In genomic region chr3:142933684-142934259, GRCm38 (mm10) we compare ENCODE assay signal across 28 mouse cellular contexts. TPM values are rescaled to one million over a fixed set of nuclear protein-coding genes. Genes with fewer than 3 reads are reported as not detected.
DNase-seq lines count a peak whose midpoint lies in the region; ATAC-seq and TF ChIP-seq lines count a peak whose summit lies in the region.
"Had no signal": no experiment of that assay in that cellular context is flagged by ENCODE, and none has a peak within 500 bp of the region (broad histone marks: within the 10 kb centered on the region; RNA-seq: fewer than 3 reads in every experiment).

No protein-coding gene starts in this region.

- H3K36me3 ChIP-seq in lung, embryonic 14.5 days (ENCODE audit: insufficient read depth), result no peaks in the 10 kb centered on the region
- H3K36me3 ChIP-seq in midbrain, embryonic 16.5 days (ENCODE audit: control insufficient read depth, insufficient read depth, low read length), result no peaks in the 10 kb centered on the region
- H3K36me3 ChIP-seq: embryonic facial prominence, embryonic 10.5 days; embryonic facial prominence, embryonic 15.5 days; hindbrain, embryonic 10.5 days; hindbrain, embryonic 15.5 days; intestine, embryonic 15.5 days; midbrain, embryonic 12.5 days had no signal

- WGBS in lung, embryonic 14.5 days, result 58% methylated on average over 5 of the region's 5 CpGs
- 35% methylated on average over 5 of the region's 5 CpGs for WGBS in midbrain, embryonic 16.5 days

- no peak overlapping the region for H3K27ac ChIP-seq in lung, embryonic 14.5 days (ENCODE audit: low read depth)
- no peak overlapping the region for H3K27ac ChIP-seq in midbrain, embryonic 16.5 days (ENCODE audit: low read length)
- H3K27ac ChIP-seq: embryonic facial prominence, embryonic 10.5 days; embryonic facial prominence, embryonic 15.5 days; hindbrain, embryonic 10.5 days; hindbrain, embryonic 15.5 days; intestine, embryonic 15.5 days; liver, embryonic 14.5 days; midbrain, embryonic 12.5 days had no signal

- no peaks in the 10 kb centered on the region for H3K9me3 ChIP-seq in lung, embryonic 14.5 days (ENCODE audit: low read depth, low read length)
- no peaks in the 10 kb centered on the region for H3K9me3 ChIP-seq in midbrain, embryonic 16.5 days (replicated peaks; ENCODE audit: control insufficient read depth, low read length, poor library complexity, severe bottlenecking)
- H3K9me3 ChIP-seq: embryonic facial prominence, embryonic 10.5 days; embryonic facial prominence, embryonic 15.5 days; hindbrain, embryonic 10.5 days; hindbrain, embryonic 15.5 days; intestine, embryonic 15.5 days; midbrain, embryonic 12.5 days had no signal

- no peak for ATAC-seq in lung, embryonic 14.5 days (ENCODE audit: insufficient read depth)
- peak; percentile 70; the same call in 1 of the 2 replicates for ATAC-seq in midbrain, embryonic 16.5 days
- ATAC-seq: intestine, embryonic 15.5 days had no signal

- TF ChIP-seq POLR2A in brain, embryonic 14.5 days (IDR thresholded peaks at IDR 0.05; ENCODE audit: borderline replicate concordance, extremely low read depth, insufficient read depth, insufficient read length, poor library complexity, severe bottlenecking), result no peak

- H3K4me3 ChIP-seq in lung, embryonic 14.5 days (ENCODE audit: low read depth, low read length), result no peak overlapping the region
- no peak overlapping the region for H3K4me3 ChIP-seq in midbrain, embryonic 16.5 days (ENCODE audit: low read depth, low read length)
- H3K4me3 ChIP-seq: embryonic facial prominence, embryonic 10.5 days; embryonic facial prominence, embryonic 15.5 days; hindbrain, embryonic 10.5 days; hindbrain, embryonic 15.5 days; intestine, embryonic 15.5 days; midbrain, embryonic 12.5 days; myocyte had no signal

- no peak overlapping the region for H3K4me2 ChIP-seq in lung, embryonic 14.5 days
- no peak overlapping the region for H3K4me2 ChIP-seq in midbrain, embryonic 16.5 days (ENCODE audit: low read length)
- H3K4me2 ChIP-seq: embryonic facial prominence, embryonic 15.5 days; hindbrain, embryonic 15.5 days; intestine, embryonic 15.5 days; midbrain, embryonic 12.5 days had no signal

- H3K9ac ChIP-seq in lung, embryonic 14.5 days, result no peak overlapping the region
- H3K9ac ChIP-seq in midbrain, embryonic 16.5 days (ENCODE audit: low read depth, low read length), result no peak overlapping the region
- H3K9ac ChIP-seq: embryonic facial prominence, embryonic 15.5 days; hindbrain, embryonic 15.5 days; intestine, embryonic 15.5 days; liver, embryonic 14.5 days; midbrain, embryonic 12.5 days had no signal

- DNase-seq in lung, embryonic 14.5 days, result peak; percentile 35
- no peak for DNase-seq in lung, postnatal 25 days (ENCODE audit: low spot score)
- DNase-seq in MEL-GATA-1-ER (ENCODE audit: extremely low read depth, low read depth), result peak; percentile 11
- DNase-seq in brain, embryonic 14.5 days (ENCODE audit: low read depth), result peak; percentile 64
- no peak for DNase-seq in kidney, adult 11 months
- DNase-seq in cerebellum, adult 9-10 months, result no peak
- DNase-seq: adrenal gland, postnatal 10 days; B cell, adult 2 months; cerebellum, adult 11-12 months; cerebellum, postnatal 14 days; gastrocnemius, postnatal 10 days; heart, postnatal 14 days; kidney, adult 9 months; kidney, postnatal 14 days; liver; lung, adult 2 months; lung, postnatal 14 days; spleen, adult 18-20 months; thymus, postnatal 14 days had no signal

- TF ChIP-seq CTCF in lung, embryonic 14.5 days (IDR thresholded peaks at IDR 0.05; ENCODE audit: low read depth), result no peak
- no peak for TF ChIP-seq CTCF in brain, embryonic 14.5 days (IDR thresholded peaks at IDR 0.05; ENCODE audit: borderline replicate concordance, extremely low read depth, insufficient read depth, insufficient read length)

- no peaks in the 10 kb centered on the region for H3K4me1 ChIP-seq in lung, embryonic 14.5 days (ENCODE audit: insufficient read depth)
- peaks cover 2% of the 10 kb centered on the region; the same call in 1 of the 2 replicates for H3K4me1 ChIP-seq in midbrain, embryonic 16.5 days (ENCODE audit: control insufficient read depth, insufficient read depth, low read length)
- H3K4me1 ChIP-seq: embryonic facial prominence, embryonic 10.5 days; embryonic facial prominence, embryonic 15.5 days; hindbrain, embryonic 15.5 days; intestine, embryonic 15.5 days; midbrain, embryonic 12.5 days had no signal

- no peaks in the 10 kb centered on the region for H3K27me3 ChIP-seq in lung, embryonic 14.5 days (ENCODE audit: insufficient read depth, low read length)
- H3K27me3 ChIP-seq in midbrain, embryonic 16.5 days (ENCODE audit: control insufficient read depth, insufficient read depth, low read depth, low read length), result no peaks in the 10 kb centered on the region
- H3K27me3 ChIP-seq: embryonic facial prominence, embryonic 15.5 days; hindbrain, embryonic 15.5 days; intestine, embryonic 15.5 days; midbrain, embryonic 12.5 days had no signal

RNA-seq across cellular contexts. Expression of gene Pkn2, which starts 52.0 kb away (rescaled TPM):
- 50.3 and 56.8 TPM in 2 replicates for polyA plus RNA-seq in lung, embryonic 14.5 days (2014; fragmentation: Nextera tagmentation; extraction: Ambion mirVana)
- 19.6 TPM in 2 replicates for polyA plus RNA-seq in brain, embryonic 14.5 days (2012; rRNA removed)
- polyA plus RNA-seq in midbrain, embryonic 16.5 days (2015; fragmentation: Nextera tagmentation; extraction: Ambion mirVana), result 18.6 and 22.8 TPM in 2 replicates

Comparison
In these comparisons a context has a peak if more than half of its experiments do, and no peak if none do; other contexts are left out.
1. DNase-seq: peak in lung, embryonic 14.5 days (single experiment), MEL-GATA-1-ER (single experiment) and brain, embryonic 14.5 days (single experiment); none in lung, postnatal 25 days (single experiment), kidney, adult 11 months (single experiment) and cerebellum, adult 9-10 months (single experiment).